Mouse (Mus musculus) thymus, adult 18-20 months (tissue): ENCODE data around the gene Robo2.
"Not testable (repeated sequence)": the region's sequence is repeated elsewhere in the genome, so short reads cannot be mapped to it uniquely, and the experiment has no call there.

Source experiments
- DNase-seq, 2 experiments: peaks; one replicate each; pipeline ENCODE4 v3.0.0; 2022; ENCODE audit warnings: mixed read lengths in 2 of 2

The Robo2 gene

GRCm38 (mm10) chr16:74061479-74061878 is 350.1 kb downstream of the Robo2 start:
- DNase-seq, result no peak

- no peak for DNase-seq
Observed at GRCm38 (mm10) chr16:74056886-74057285, 354.7 kb downstream of the Robo2 start.

GRCm38 (mm10) chr16:74056210-74056609 is 355.4 kb downstream of the Robo2 start:
- DNase-seq, result no peak

GRCm38 (mm10) chr16:74055061-74055751 is 356.4 kb downstream of the Robo2 start:
- DNase-seq, result no peak

DNA sequence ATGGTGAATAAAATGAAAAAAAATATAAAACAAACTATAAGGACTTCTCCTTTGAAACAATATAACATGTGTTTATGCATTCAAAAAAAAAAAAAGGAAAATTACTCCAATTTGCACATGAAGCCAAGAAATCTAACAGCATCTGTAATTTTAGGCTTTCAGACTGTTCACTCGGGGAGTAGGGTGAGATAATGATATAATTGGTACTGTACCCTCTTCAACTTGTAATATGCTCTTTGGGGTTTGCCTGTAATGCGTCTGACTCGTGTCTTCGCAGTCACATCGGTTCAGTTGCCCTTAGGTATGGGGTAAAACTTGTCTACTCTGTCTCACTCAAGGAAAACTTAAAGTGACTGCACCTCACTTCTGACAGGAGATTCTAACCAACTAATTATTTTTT is 362.2 kb downstream of the Robo2 start:
- DNase-seq, result no peak

- no peak for DNase-seq
Observed at GRCm38 (mm10) chr16:74048980-74049379, 362.6 kb downstream of the Robo2 start.

DNA sequence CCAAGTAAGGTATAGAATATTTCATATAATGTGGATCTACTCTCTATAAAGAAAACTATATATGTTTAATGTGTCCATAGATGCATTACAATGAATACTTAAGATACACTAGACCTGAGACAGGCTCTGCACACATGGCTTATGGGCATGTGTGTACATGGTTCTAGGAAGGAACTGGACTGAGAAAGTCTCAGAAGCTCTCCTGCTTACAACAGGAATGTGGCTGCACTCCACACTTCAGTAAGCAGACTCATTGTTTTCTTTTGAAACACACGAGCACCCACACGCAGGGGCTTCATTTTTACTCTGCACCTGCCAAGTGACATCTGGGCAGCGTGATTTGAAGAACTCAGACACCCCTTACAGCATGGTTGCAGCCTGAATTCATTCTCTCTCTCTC is 364.4 kb downstream of the Robo2 start:
- DNase-seq, result no peak

GRCm38 (mm10) chr16:74040797-74041196 is 370.8 kb downstream of the Robo2 start:
- not testable (repeated sequence) for DNase-seq

GRCm38 (mm10) chr16:74027822-74028221 is 383.8 kb downstream of the Robo2 start:
- no peak for DNase-seq

GRCm38 (mm10) chr16:74022281-74022978 is 389.2 kb downstream of the Robo2 start:
- DNase-seq, result no peak

GRCm38 (mm10) chr16:74005767-74006166 is 405.9 kb downstream of the Robo2 start:
- DNase-seq, result no peak

DNA sequence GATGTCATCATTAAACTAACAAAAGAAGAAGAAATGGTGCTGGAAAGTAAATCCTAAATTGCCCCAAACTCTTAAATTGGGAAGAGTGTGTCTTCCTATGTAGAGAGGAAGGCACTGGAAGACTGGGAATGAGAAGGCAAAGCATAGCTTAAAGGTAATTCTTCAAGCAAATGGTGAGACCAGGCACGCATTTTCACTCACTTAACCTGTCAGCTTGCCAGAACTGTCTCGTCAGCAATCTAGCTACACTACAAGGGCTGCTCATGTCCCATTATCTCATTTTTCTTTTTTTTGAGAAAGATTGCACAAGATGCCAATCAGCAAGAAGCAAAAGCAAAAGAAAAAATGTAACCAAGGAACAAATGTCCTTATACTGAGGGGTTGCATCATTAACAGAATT is 410.3 kb downstream of the Robo2 start:
- no peak for DNase-seq

GRCm38 (mm10) chr16:73991212-73991611 is 420.4 kb downstream of the Robo2 start:
- no peak for DNase-seq

DNA sequence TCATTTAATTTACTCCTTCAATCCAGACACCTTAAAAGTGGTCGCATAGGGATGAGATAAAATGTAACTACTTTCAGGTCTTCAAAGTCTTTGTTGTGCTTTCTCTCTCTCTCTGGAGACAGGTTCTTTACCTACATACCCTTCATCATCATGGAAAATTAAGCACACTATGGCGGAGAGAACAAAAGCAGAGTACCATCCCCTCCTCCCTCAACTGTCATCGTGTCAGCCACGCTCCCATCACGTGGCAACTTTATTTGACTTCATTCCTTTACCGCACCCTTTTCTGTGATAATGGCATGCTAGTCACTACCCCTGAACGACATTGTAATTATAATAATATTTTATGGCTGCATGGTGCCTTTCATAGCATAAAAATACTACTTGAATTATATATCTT is 442.1 kb downstream of the Robo2 start:
- DNase-seq, result no peak

DNA sequence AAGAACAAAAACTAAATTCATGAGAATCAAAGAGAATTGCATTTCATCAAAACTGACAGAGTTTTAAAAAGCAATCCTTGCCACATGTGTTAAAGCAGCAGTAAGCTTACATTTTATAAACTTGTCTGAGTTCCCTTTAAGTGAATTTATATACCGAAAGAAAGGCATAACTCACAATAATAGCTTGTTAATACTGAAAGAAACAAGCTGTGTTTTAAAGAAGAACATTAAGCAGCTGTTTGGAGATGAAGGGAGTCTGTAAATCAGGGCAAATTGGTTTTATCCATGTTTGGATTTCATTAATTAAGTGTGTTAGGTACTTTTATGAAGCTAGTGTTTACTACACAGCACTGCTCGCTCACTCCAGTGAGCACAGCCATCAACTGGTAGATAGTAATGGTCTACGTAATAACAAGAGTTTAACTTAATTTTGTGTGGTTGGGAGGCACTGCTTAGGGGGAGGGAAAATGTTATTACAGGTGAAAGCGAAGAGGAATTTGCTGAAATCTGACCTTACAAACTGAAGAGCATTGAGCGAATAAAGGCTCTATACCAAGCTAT is 447.2 kb downstream of the Robo2 start:
- no peak for DNase-seq

DNA sequence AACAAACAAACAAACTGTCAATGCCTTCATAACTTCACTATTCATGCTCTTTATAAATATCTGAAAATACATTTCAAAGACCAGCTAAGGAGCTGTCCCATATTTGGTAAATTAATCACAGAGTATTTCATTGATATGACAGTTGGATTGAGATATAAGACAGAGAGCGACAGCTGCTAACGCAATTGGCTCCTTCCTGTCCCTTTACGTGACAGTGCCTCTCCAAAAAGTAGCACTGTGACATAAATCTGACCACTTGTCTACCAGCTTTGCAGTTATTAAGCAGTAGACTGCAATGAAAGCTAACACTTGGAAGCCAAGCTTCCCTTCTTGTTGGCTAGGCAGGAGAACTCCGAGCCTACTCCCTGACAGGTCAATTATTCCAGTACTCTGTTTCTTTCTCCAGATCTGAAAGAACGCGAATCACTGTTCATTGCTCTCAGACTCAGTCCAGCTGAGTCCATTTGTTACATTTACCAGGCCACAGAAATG is 452.1 kb downstream of the Robo2 start:
- no peak for DNase-seq

- DNase-seq, result no peak
Observed at GRCm38 (mm10) chr16:73958524-73958846, 453.1 kb downstream of the Robo2 start.

DNA sequence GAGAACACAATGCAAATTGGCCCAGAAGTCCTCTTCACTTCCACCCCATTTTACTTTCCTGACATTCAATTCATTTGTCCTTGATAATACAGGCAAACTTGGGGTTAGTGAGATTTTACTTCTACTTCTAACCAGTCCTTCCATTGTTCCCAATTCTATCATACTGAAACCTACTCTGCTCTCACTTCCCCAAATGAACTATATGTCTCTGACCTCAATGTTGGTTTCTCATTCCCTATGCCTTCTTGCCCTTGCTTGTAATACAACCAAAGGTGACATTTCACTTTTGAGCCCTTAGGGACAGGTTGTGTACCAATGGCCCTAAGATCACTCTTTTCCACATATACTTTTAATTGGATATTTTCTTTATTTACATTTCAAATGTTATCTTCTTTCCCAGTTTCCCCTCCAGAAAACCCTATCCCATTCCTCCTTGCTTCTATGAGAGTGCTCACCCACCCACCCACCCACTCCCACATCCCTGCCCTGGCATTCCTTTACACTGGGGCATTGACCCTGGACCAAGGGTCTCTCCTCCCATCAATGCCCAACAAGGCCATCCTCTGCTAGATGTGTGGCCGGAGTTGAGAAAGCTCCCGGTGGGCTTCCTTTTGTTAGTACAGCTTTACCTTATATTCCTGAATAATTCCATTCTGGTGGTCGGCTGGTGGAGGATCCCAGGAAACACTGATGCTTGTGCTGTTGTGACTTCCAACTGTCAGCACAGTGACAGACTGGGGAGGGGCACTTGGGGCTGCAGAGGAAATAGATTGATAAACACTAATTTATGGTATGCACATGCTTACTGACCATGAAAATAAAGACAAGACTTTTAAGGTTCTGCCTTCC is 453.7 kb downstream of the Robo2 start:
- no peak for DNase-seq

DNA sequence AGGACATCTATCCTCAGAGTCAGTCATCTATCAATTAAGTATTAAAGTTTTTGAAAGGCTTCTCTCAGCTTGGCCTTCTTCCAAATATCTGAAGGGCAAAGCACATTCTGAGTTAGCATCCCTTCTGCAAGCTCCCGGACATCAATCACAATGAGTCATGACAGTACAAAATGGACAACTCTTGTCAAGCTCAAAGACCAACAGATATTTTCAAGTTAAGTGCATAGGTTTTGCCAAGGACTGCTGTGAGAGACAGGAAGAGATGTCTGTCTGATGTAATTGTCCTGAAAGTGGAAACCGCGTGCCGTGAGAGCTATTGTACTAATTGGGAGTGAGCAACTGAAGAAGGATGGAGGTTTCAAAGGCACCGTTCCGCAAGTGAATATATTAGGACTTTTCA is 465.5 kb downstream of the Robo2 start:
- no peak for DNase-seq

- DNase-seq, result no peak
Observed at GRCm38 (mm10) chr16:73940211-73940541, 471.4 kb downstream of the Robo2 start.

DNA sequence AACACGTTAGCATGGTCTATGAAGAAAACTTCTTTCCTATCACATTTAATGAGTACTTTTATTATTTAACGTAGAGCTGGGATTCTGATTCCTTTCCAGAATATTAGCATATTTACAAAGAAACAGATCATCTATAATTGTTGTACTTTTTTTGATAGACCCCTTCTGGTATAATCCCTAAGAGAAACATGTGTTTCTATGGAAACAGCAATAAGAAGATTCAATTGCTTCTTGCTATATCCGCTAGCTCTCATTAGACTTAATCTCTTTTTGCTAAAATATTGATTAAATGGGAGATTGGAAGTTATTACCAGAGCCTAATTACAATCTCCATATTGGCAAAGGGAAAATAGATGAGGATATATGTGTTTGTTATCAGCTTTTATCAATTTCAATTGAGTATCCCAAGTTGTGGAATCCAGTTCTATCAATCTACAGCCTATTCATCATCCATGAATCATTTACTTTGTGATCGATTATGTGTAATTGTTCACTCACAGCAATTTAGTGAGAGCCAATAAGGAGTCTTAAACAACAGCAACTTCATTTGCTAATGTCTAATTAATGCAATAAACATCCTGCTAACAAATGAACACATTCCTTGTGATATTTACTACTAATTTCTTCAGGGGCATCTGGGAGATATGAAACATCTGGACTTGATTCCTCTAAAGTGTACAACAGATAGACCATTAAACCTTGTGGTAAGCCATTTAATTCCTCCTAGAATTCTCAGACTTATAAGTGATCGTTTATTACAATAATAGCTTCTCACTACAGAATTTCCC is 472.0 kb downstream of the Robo2 start:
- DNase-seq, result no peak

DNA sequence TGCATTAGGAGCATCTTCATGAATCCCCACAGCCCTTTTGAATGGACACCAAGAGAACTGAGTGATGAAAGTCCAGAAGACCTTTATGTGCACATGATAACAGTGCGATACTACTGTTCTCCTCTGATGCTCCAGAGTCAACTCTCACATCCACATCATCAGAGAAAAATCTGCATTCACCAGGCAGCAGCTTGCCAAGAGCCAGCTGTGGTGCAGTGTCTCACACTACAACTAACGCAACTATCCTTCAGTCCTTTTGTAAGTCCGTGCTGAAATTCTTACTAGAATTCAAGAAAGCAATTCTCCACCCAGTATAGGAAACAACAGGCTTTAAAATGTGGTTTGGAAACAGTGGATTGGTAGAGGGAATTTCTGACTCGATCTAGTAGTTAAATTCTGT is 481.3 kb downstream of the Robo2 start:
- no peak for DNase-seq

- DNase-seq, result no peak
Observed at GRCm38 (mm10) chr16:73927481-73927880, 484.1 kb downstream of the Robo2 start.
